Mouse (Mus musculus) bone marrow, adult 2 months (tissue): ENCODE data around the gene Aoah. TPM values are rescaled to one million over a fixed set of nuclear protein-coding genes. Genes with fewer than 3 reads are reported as not detected.

ENCODE experiments used
- H3K27ac ChIP-seq: fragments of 200-500 bp; 2 replicates; pipeline ENCODE4 v1.5.1; 2012; ENCODE audit warnings: low read depth, mild to moderate bottlenecking, control low read depth, inconsistent platforms, low read length; ENCODE audit not compliant: control insufficient read depth, poor library complexity, insufficient read depth
- H3K4me1 ChIP-seq: fragments of 200-500 bp; 2 replicates; pipeline ENCODE4 v1.6.1; 2011; ENCODE audit warnings: low read length; ENCODE audit not compliant: control insufficient read depth, insufficient read depth
- H3K4me3 ChIP-seq: fragments of 200-500 bp; replicated peaks from 2 replicates; pipeline ENCODE3; 2011; ENCODE audit warnings: mild to moderate bottlenecking, low read depth, low read length, control low read depth; ENCODE audit not compliant: control insufficient read depth
- CTCF ChIP-seq: fragments of 200-500 bp; IDR thresholded peaks from 2 replicates; pipeline ENCODE4 v1.5.1; 2011; ENCODE audit warnings: low read length, control low read depth; ENCODE audit not compliant: control insufficient read depth, insufficient read depth
- POLR2A ChIP-seq: fragments of 200-500 bp; IDR thresholded peaks from 2 replicates; pipeline ENCODE4 v1.6.1; 2011; ENCODE audit warnings: low read depth, mild to moderate bottlenecking, control low read depth, low read length, borderline replicate concordance; ENCODE audit not compliant: control insufficient read depth
- WGBS: fragments of 180-500 bp; shearing (Covaris S2); methylation state at CpG from one replicate; pipeline ENCODE4 v1.1.7; 2018; 5-methylcytosine and 5-hydroxymethylcytosine counted together
- polyA plus RNA-seq: library from polyadenylated mRNA; stranded (reverse); fragments of >200 nt; gene quantifications from 2 replicates; pipeline ENCODE4 v1.2.4, GENCODE M21; 2011; ENCODE audit warnings: low replicate concordance; ENCODE audit not compliant: missing spikeins, insufficient read depth, insufficient read length

Gene Aoah
- polyA plus RNA-seq, 1 experiment = 14.6 TPM

GRCm38 (mm10) chr13:20799772-20800171 lies 5.9 kb downstream of the Aoah start:
- no peak overlapping the region for H3K27ac ChIP-seq
- WGBS = 22% methylated on average over 3 of the region's 3 CpGs
- TF ChIP-seq POLR2A = no peak
- TF ChIP-seq CTCF = no peak
- H3K4me1 ChIP-seq = peaks cover 3% of the 10 kb centered on the region; the same call in 1 of the 2 replicates
- no peak overlapping the region for H3K4me3 ChIP-seq

DNA sequence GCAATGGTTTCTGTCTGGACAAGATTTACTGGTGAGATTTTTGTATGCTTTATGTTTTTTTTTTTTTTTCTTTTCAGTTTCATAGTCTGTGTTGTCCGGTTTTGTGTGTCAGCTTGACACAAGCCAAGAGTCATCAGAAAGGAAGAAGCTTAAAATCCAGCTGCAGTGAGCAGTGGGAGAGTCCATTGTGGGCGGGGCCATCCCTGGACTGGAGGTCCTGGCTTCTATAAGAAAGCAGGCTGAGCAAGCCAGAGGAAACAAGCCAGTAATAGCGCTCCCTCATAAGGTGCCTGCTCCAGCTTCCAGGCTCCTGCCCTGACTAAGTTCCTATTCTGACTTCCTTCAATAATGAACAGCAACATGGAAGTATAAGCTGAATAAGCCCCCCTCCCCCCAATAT lies 6.7 kb downstream of the Aoah start:
- 54% methylated on average over 3 of the region's 3 CpGs for WGBS
- H3K4me1 ChIP-seq = peaks cover 3% of the 10 kb centered on the region; the same call in 1 of the 2 replicates
- H3K27ac ChIP-seq = no peak overlapping the region
- TF ChIP-seq POLR2A (no peak), CTCF (no peak)
- no peak overlapping the region for H3K4me3 ChIP-seq

GRCm38 (mm10) chr13:20811782-20812406 lies 18.0 kb downstream of the Aoah start:
- no peak for TF ChIP-seq CTCF
- TF ChIP-seq POLR2A = no peak
- WGBS = 72% methylated on average over 3 of the region's 3 CpGs
- no peaks in the 10 kb centered on the region for H3K4me1 ChIP-seq
- H3K4me3 ChIP-seq = no peak overlapping the region
- no peak overlapping the region for H3K27ac ChIP-seq

DNA sequence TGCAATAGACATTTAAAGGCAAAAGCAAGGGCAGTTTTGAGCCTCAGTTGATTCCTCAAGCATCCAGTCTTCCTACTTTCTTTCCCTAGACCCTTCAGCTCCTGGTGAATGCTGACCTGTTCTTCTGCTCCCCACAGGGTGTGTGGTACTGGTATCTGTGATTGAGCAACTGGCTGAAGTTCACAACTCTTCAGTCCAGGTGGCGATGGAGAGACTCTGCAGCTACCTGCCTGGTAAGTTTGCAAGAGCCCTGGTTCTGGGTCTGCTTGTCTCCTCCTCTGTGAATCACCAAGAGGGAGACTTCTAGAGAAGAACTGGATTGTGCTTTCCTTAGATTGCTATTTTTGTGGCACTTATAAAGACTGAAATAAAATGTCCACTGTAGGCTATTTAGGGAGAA lies 22.5 kb downstream of the Aoah start:
- 74% methylated on average over 1 of the region's 1 CpGs for WGBS
- no peak overlapping the region for H3K27ac ChIP-seq
- no peaks in the 10 kb centered on the region for H3K4me1 ChIP-seq
- TF ChIP-seq POLR2A = no peak
- TF ChIP-seq CTCF = no peak
- no peak overlapping the region for H3K4me3 ChIP-seq

- Histone ChIP-seq H3K4me3 (no peak overlapping the region), H3K4me1 (no peaks in the 10 kb centered on the region), H3K27ac (no peak overlapping the region)
- TF ChIP-seq CTCF (no peak), POLR2A (no peak)
- 80% methylated on average over 2 of the region's 2 CpGs for WGBS
These were observed 26.9 kb downstream of the Aoah start for GRCm38 (mm10) chr13:20820712-20821328.

DNA sequence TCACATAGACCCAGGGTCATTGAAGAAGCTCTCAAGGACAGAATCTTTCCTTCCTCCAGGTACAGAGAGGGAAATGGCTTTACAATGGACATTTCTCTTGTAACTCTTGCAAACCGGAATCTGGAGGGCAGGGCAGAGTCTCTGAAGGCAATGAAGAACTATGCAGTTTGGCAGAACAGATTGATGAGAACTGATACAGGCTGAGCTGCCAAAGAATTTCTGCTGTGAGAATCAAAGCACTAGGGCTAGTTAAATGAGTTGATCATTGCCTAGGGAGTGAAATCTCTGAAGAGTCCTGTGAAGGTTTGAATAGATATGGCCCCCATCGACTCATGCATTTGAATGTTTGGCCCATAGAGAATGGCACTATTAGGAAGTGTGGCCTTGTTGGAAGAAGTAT lies 34.8 kb downstream of the Aoah start:
- no peak overlapping the region for H3K4me3 ChIP-seq
- no peaks in the 10 kb centered on the region for H3K4me1 ChIP-seq
- WGBS = 76% methylated on average over 2 of the region's 2 CpGs
- no peak overlapping the region for H3K27ac ChIP-seq
- TF ChIP-seq POLR2A = no peak
- TF ChIP-seq CTCF = no peak

DNA sequence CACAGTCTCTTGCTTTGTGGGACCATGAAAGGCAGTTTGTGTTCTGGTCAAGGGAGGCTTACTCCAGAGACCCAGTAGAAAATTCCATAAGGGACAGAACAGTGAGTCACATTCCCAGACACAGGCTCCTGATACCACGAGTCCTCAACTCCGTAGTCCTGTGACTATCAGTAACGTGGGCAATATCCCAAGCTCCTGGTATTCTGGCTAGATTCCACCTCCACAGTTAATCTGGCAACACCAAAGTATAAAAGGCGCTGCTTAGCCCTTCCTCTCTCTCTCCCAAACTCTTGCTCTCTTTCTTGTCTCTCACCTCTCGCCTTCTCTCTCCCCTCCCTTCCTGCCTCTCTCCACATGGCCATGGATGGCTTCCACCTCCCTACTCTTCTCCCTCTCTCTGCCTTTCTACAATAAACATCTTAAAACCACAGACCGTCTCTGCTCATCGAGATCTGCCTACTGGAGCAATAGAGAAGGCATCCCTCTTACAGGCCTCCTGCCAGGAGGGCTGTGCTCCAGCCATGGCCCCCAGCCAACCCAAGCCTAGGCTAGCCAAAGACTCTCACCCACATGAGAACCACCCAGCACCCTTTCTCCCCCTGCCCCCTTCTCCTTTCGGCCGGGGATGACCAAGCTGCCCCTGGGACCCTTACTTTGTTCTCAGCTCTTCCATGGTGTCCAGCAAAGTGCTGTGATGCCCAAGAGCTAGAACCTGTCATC lies 35.4 kb downstream of the Aoah start:
- no peak overlapping the region for H3K4me3 ChIP-seq
- no peak for TF ChIP-seq CTCF
- TF ChIP-seq POLR2A = no peak
- WGBS = 81% methylated on average over 9 of the region's 9 CpGs
- no peaks in the 10 kb centered on the region for H3K4me1 ChIP-seq
- no peak overlapping the region for H3K27ac ChIP-seq

DNA sequence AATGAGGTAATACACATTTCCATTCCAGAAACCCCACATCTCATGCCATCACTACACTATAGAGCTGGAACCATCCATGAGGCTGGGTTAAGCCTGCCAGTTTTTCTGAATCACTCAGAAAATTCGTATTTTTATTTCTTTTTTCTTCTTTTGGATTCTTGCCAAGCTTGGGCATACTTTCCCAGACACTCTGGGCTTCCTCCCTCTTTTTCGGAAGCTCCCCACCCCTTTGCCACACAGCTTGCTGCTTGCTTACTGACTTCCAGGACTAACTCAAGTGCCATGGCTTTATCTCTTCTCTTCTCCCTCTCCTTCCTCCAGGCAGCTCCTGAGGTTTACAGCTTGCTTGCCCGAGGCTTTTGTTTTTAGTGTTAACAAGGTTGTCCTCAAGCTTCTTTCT lies 62.0 kb downstream of the Aoah start:
- Histone ChIP-seq H3K4me3 (no peak overlapping the region), H3K27ac (no peak overlapping the region), H3K4me1 (no peaks in the 10 kb centered on the region)
- WGBS = 66% methylated on average over 3 of the region's 3 CpGs
- TF ChIP-seq POLR2A (no peak), CTCF (no peak)

DNA sequence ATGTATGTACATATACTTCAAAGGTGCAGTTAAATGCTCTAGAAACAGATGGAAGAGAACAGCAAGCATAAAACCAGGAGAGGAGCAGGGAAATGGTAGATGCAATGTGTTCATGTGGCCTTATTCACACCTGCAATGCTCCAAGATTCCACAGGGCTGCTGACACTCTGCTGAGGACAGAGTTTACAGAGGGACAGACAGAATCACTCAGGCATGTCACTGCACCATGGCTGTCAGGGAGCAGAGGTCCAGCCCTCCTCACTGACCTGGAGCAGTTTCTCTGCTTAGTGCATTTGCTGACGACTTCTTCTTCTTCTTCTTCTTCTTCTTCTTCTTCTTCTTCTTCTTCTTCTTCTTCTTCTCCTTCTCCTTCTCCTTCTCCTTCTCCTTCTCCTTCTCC lies 105.5 kb downstream of the Aoah start:
- no peak for TF ChIP-seq POLR2A
- no peak for TF ChIP-seq CTCF
- WGBS = 42% methylated on average over 1 of the region's 1 CpGs

More for the DNA sequence above, 105.5 kb downstream of the Aoah start:
- Histone ChIP-seq H3K27ac (no peak overlapping the region), H3K4me1 (no peaks in the 10 kb centered on the region), H3K4me3 (no peak overlapping the region)
